Mouse (Mus musculus): Measurements from ENCODE around the gene Slc16a12. TPM values are rescaled to one million over a fixed set of nuclear protein-coding genes. Genes with fewer than 3 reads are reported as not detected.

The Slc16a12 gene
- polyA plus RNA-seq (2014; fragmentation: Nextera tagmentation; extraction: Ambion mirVana), result 37.2 and 41.1 TPM in 2 replicates

GRCm38 (mm10) chr19:34746688-34747504 is at the start of gene Slc16a12:
Gene Slc16a12 (minus strand): TSS chr19:34747289.
- WGBS (ENCODE audit: insufficient replicate concordance), result 1% methylated on average over 49 of the region's 61 CpGs
- peak within 1 kb of the TSS; percentile 90 for H3K27ac ChIP-seq (ENCODE audit: low read depth, low read length)
- H3K36me3 ChIP-seq (ENCODE audit: control insufficient read depth, insufficient read depth, low read length), result no peaks in the 10 kb centered on the region
- peaks cover 5% of the 10 kb centered on the region; the same call in 1 of the 2 replicates for H3K4me1 ChIP-seq (ENCODE audit: control insufficient read depth, insufficient read depth, low read length)
- ATAC-seq (replicated peaks; ENCODE audit: insufficient number of reproducible peaks, low FRiP score, low TSS enrichment), result peak; percentile 69
- H3K9me3 ChIP-seq (replicated peaks; ENCODE audit: control insufficient read depth, low read length), result no peaks in the 10 kb centered on the region
- H3K4me3 ChIP-seq (ENCODE audit: low read depth, low read length), result peak within 1 kb of the TSS; percentile 73
- H3K4me2 ChIP-seq, result peak within 1 kb of the TSS; percentile 89
- peak within 1 kb of the TSS; percentile 86 for H3K9ac ChIP-seq (ENCODE audit: low read depth, low read length)
- H3K27me3 ChIP-seq (ENCODE audit: control insufficient read depth, insufficient read depth, low read length), result no peaks in the 10 kb centered on the region

GRCm38 (mm10) chr19:34796396-34796795 is 49.3 kb upstream of the Slc16a12 start:
- Histone ChIP-seq H3K4me3 (ENCODE audit: low read depth, low read length) (no peak overlapping the region), H3K4me1 (ENCODE audit: control insufficient read depth, insufficient read depth, low read length) (no peaks in the 10 kb centered on the region), H3K36me3 (ENCODE audit: control insufficient read depth, insufficient read depth, low read length) (no peaks in the 10 kb centered on the region), H3K9me3 (replicated peaks; ENCODE audit: control insufficient read depth, low read length) (no peaks in the 10 kb centered on the region), H3K9ac (ENCODE audit: low read depth, low read length) (no peak overlapping the region), H3K4me2 (no peak overlapping the region), H3K27ac (ENCODE audit: low read depth, low read length) (no peak overlapping the region), H3K27me3 (ENCODE audit: control insufficient read depth, insufficient read depth, low read length) (no peaks in the 10 kb centered on the region)
- no peak for ATAC-seq (replicated peaks; ENCODE audit: insufficient number of reproducible peaks, low FRiP score, low TSS enrichment)
- WGBS (ENCODE audit: insufficient replicate concordance), result 75% methylated on average over 4 of the region's 4 CpGs

GRCm38 (mm10) chr19:34782491-34782890 is 35.4 kb upstream of the Slc16a12 start:
- H3K4me1 ChIP-seq (ENCODE audit: control insufficient read depth, insufficient read depth, low read length), result no peaks in the 10 kb centered on the region
- no peaks in the 10 kb centered on the region for H3K36me3 ChIP-seq (ENCODE audit: control insufficient read depth, insufficient read depth, low read length)
- no peak overlapping the region for H3K27ac ChIP-seq (ENCODE audit: low read depth, low read length)
- no peak for ATAC-seq (replicated peaks; ENCODE audit: insufficient number of reproducible peaks, low FRiP score, low TSS enrichment)
- H3K9me3 ChIP-seq (replicated peaks; ENCODE audit: control insufficient read depth, low read length), result no peaks in the 10 kb centered on the region
- WGBS (ENCODE audit: insufficient replicate concordance), result 85% methylated on average over 2 of the region's 2 CpGs
- H3K27me3 ChIP-seq (ENCODE audit: control insufficient read depth, insufficient read depth, low read length), result no peaks in the 10 kb centered on the region
- H3K4me2 ChIP-seq, result no peak overlapping the region
- no peak overlapping the region for H3K4me3 ChIP-seq (ENCODE audit: low read depth, low read length)
- H3K9ac ChIP-seq (ENCODE audit: low read depth, low read length), result no peak overlapping the region

GRCm38 (mm10) chr19:34778993-34779392 is 31.9 kb upstream of the Slc16a12 start:
- Histone ChIP-seq H3K9me3 (replicated peaks; ENCODE audit: control insufficient read depth, low read length) (no peaks in the 10 kb centered on the region), H3K4me3 (ENCODE audit: low read depth, low read length) (no peak overlapping the region), H3K36me3 (ENCODE audit: control insufficient read depth, insufficient read depth, low read length) (no peaks in the 10 kb centered on the region), H3K9ac (ENCODE audit: low read depth, low read length) (no peak overlapping the region), H3K4me1 (ENCODE audit: control insufficient read depth, insufficient read depth, low read length) (no peaks in the 10 kb centered on the region), H3K27me3 (ENCODE audit: control insufficient read depth, insufficient read depth, low read length) (no peaks in the 10 kb centered on the region), H3K4me2 (no peak overlapping the region), H3K27ac (ENCODE audit: low read depth, low read length) (no peak overlapping the region)
- no peak for ATAC-seq (replicated peaks; ENCODE audit: insufficient number of reproducible peaks, low FRiP score, low TSS enrichment)
- WGBS (ENCODE audit: insufficient replicate concordance), result 93% methylated on average over 1 of the region's 1 CpGs

GRCm38 (mm10) chr19:34778098-34778497 is 31.0 kb upstream of the Slc16a12 start:
- no peak overlapping the region for H3K9ac ChIP-seq (ENCODE audit: low read depth, low read length)
- no peak overlapping the region for H3K4me3 ChIP-seq (ENCODE audit: low read depth, low read length)
- no peak overlapping the region for H3K27ac ChIP-seq (ENCODE audit: low read depth, low read length)
- no peaks in the 10 kb centered on the region for H3K9me3 ChIP-seq (replicated peaks; ENCODE audit: control insufficient read depth, low read length)
- ATAC-seq (replicated peaks; ENCODE audit: insufficient number of reproducible peaks, low FRiP score, low TSS enrichment), result no peak
- H3K4me2 ChIP-seq, result no peak overlapping the region
- no peaks in the 10 kb centered on the region for H3K27me3 ChIP-seq (ENCODE audit: control insufficient read depth, insufficient read depth, low read length)
- no peaks in the 10 kb centered on the region for H3K4me1 ChIP-seq (ENCODE audit: control insufficient read depth, insufficient read depth, low read length)
- no peaks in the 10 kb centered on the region for H3K36me3 ChIP-seq (ENCODE audit: control insufficient read depth, insufficient read depth, low read length)

- Histone ChIP-seq H3K4me3 (ENCODE audit: low read depth, low read length) (no peak overlapping the region), H3K4me2 (no peak overlapping the region), H3K27me3 (ENCODE audit: control insufficient read depth, insufficient read depth, low read length) (no peaks in the 10 kb centered on the region), H3K27ac (ENCODE audit: low read depth, low read length) (no peak overlapping the region), H3K9me3 (replicated peaks; ENCODE audit: control insufficient read depth, low read length) (no peaks in the 10 kb centered on the region), H3K9ac (ENCODE audit: low read depth, low read length) (no peak overlapping the region), H3K4me1 (ENCODE audit: control insufficient read depth, insufficient read depth, low read length) (no peaks in the 10 kb centered on the region), H3K36me3 (ENCODE audit: control insufficient read depth, insufficient read depth, low read length) (no peaks in the 10 kb centered on the region)
- WGBS (ENCODE audit: insufficient replicate concordance), result 23% methylated on average over 6 of the region's 6 CpGs
- no peak for ATAC-seq (replicated peaks; ENCODE audit: insufficient number of reproducible peaks, low FRiP score, low TSS enrichment)
These were observed 25.7 kb upstream of the Slc16a12 start for GRCm38 (mm10) chr19:34772775-34773174.

GRCm38 (mm10) chr19:34770764-34771163 is 23.7 kb upstream of the Slc16a12 start:
- Histone ChIP-seq H3K9me3 (replicated peaks; ENCODE audit: control insufficient read depth, low read length) (no peaks in the 10 kb centered on the region), H3K27ac (ENCODE audit: low read depth, low read length) (no peak overlapping the region), H3K4me1 (ENCODE audit: control insufficient read depth, insufficient read depth, low read length) (no peaks in the 10 kb centered on the region), H3K4me3 (ENCODE audit: low read depth, low read length) (no peak overlapping the region), H3K4me2 (no peak overlapping the region), H3K27me3 (ENCODE audit: control insufficient read depth, insufficient read depth, low read length) (no peaks in the 10 kb centered on the region), H3K9ac (ENCODE audit: low read depth, low read length) (no peak overlapping the region), H3K36me3 (ENCODE audit: control insufficient read depth, insufficient read depth, low read length) (no peaks in the 10 kb centered on the region)
- ATAC-seq (replicated peaks; ENCODE audit: insufficient number of reproducible peaks, low FRiP score, low TSS enrichment), result no peak
- WGBS (ENCODE audit: insufficient replicate concordance), result 76% methylated on average over 6 of the region's 6 CpGs

- 0 out of 2 replicates have a peak, but pooled peaks cover 5% of the 10 kb centered on the region for H3K4me1 ChIP-seq (ENCODE audit: control insufficient read depth, insufficient read depth, low read length)
- WGBS (ENCODE audit: insufficient replicate concordance), result 19% methylated on average over 1 of the region's 1 CpGs
- peak; percentile 71 for ATAC-seq (replicated peaks; ENCODE audit: insufficient number of reproducible peaks, low FRiP score, low TSS enrichment)
- H3K27ac ChIP-seq (ENCODE audit: low read depth, low read length), result peak overlapping the region; percentile 48; the same call in 1 of the 2 replicates
- H3K4me3 ChIP-seq (ENCODE audit: low read depth, low read length), result no peak overlapping the region
- no peaks in the 10 kb centered on the region for H3K36me3 ChIP-seq (ENCODE audit: control insufficient read depth, insufficient read depth, low read length)
- no peaks in the 10 kb centered on the region for H3K27me3 ChIP-seq (ENCODE audit: control insufficient read depth, insufficient read depth, low read length)
- no peaks in the 10 kb centered on the region for H3K9me3 ChIP-seq (replicated peaks; ENCODE audit: control insufficient read depth, low read length)
- no peak overlapping the region for H3K4me2 ChIP-seq
- H3K9ac ChIP-seq (ENCODE audit: low read depth, low read length), result no peak overlapping the region
These were observed 11.7 kb upstream of the Slc16a12 start for GRCm38 (mm10) chr19:34758754-34759153.

Data from heart, embryonic 11.5 days (tissue).